Mouse (Mus musculus): ENCODE results near the gene Pdlim4.
"Not testable (repeated sequence)": the region's sequence is repeated elsewhere in the genome, so short reads cannot be mapped to it uniquely, and the experiment has no call there.

Pdlim4 gene

DNA sequence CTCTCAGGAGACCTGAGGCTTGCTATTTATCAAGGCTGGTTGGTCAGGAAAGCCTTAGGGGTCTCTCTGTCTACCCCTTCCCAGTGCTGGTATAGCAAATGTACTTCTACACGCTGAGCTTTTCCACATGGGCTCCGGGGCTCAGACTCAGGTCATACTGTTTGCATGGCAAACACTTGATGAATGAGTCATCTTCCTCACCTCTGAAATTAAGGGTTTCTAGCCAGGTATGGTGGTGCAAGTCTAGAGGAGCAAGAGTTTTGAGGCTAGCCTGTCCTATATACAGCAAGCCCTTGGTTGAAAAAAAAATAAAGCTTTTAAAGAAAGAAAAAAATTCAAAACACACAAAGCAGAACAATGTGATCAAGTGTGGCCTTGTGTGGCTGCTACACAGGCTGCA is 57.6 kb downstream of the Pdlim4 start:
- DNase-seq: no peak

DNA sequence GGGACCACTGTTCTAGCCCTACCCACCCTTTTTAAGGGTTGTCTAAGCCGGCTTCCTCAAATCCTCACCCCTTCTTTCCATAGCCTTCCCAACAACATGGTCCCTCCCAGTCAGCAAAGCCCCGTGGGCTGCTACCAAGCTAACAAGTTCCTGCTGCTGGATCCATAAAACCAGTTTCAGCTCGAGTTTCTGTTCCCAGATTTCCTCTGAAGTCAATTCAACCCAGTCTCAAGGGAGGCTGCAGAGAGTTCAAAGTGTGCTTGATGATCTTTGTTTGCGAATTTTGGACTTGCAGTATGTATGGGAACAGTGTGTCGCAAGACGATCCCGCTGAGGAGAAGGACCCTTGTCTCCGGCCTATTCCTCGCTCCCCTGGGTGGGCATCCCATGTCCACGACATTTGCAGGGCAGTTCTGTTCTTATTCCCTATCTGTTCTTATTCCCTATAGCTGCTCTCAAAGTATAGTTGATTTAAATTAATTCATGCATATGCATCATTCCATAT is 60.3 kb downstream of the Pdlim4 start:
- no peak for DNase-seq

DNA sequence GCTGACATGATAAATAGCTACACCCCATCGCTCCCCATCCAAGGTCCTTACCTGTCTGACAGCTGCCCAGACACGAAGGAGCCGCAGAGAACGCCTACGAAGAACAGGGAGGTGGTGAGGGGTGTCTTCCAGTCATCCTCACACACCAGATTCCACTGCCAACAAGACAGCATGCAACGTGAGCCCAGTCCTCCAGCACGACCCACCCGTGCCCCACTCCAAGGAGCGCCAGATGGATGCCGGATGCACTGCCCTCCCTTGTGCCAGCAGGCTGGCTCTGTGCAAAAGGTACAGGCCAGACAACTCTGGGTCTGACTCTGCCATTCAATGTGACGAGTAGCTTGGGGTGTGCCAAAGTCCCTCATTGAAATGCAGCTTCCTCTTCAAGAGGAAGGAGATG is 61.1 kb downstream of the Pdlim4 start:
- DNase-seq: peak; percentile 95

DNA sequence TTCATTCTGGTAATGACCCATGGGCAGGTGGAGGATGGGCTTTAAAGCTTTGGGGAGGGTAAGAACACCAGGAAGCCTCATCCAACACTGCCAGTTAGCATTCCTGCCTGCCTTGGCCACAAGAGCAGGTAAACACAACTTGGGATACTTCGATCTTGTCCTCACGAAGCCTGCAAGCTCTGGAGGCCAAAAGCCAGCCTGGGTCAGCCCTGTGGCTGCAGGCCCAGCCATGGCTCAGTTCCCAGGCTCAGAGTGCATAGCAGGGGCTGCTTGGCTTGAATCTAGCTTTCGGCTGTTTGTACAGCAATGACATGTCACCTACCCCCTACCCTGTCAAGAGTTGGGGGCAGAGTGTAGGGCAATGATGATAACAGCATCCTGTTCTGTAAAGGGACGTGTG is 61.9 kb downstream of the Pdlim4 start:
- peak; percentile 86 for DNase-seq

DNA sequence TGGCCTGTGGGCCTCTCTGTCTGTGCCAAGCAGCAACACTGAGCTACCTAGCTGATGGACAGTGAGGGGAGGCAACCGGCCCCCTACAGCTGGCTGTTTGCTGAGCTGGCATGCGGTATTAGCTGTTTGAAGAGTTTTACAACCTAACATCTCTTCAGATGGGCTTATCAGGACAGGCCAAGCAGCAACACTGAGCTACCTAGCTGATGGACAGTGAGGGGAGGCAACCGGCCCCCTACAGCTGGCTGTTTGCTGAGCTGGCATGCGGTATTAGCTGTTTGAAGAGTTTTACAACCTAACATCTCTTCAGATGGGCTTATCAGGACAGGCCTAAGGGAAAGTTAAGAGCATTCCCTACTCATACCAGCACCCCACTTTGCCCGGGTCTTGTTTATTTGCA is 62.5 kb downstream of the Pdlim4 start:
- DNase-seq: not testable (repeated sequence)
